ENCODE assay signal across 8 mouse cellular contexts in the genomic region with DNA sequence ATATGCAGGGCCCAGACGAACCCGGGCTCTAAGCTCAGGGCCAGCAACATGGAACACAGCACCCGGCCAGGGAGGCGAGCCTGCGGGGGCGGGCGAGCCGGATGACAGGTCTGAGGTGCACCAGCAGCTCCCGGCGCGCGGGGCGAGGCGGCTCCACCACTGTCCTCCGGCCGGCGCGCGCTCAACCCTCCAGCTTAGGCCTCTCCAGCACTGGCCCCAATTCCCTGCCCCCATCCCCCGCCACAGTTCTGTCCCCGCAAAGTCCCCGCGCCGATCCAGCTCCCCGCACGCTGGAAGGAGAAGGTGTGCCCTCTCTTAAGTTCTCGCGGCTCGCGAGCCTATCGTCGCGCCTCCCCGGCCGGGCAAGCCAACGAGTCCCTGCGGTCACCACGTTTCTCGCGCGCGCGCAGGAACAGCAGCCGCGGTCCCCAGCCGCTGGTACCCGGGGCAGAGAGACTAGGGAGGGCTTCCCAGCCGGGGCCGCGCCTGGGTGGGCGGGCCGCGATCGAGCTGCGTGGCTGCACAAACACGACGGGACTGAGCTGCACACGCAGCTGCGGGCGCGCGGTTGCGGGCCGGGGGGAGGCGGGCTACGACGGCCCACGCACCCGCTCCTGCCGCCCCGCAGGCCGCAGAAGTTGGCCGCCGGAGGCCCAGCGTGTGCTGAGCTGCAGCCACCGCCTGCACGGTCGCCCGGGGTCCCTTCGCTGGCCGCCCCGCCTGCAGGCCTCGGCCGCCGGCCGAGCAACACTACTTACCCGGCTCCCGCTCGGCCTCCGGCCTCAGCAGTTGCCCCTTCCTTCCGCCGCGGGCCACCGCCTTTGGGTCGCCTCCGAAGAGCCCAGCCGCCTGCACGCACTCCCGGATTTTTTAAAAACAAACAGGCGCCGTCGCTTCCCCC. TPM values are rescaled to one million over a fixed set of nuclear protein-coding genes. Genes with fewer than 3 reads are reported as not detected.
DNase-seq lines count a peak whose midpoint lies in the region; ATAC-seq and TF ChIP-seq lines count a peak whose summit lies in the region.

No protein-coding gene starts in this region.

- H3K4me3 ChIP-seq in cerebellum, adult 2 months (replicated peaks; ENCODE audit: insufficient read depth, low read depth, low read length), result peak overlapping the region; percentile 62
- H3K4me3 ChIP-seq in forebrain, embryonic 16.5 days (replicated peaks; ENCODE audit: low read length), result peak overlapping the region; percentile 63
- peak overlapping the region; percentile 86 for H3K4me3 ChIP-seq in hindbrain, embryonic 14.5 days (replicated peaks; ENCODE audit: low read length)
- H3K4me3 ChIP-seq in limb, embryonic 12.5 days (replicated peaks), result peak overlapping the region; percentile 78
- peak overlapping the region; percentile 83 for H3K4me3 ChIP-seq in midbrain, embryonic 11.5 days (ENCODE audit: low read depth, low read length)

- no peak for ATAC-seq in monocyte, adult 5-6 weeks (replicated peaks; ENCODE audit: insufficient number of reproducible peaks, low FRiP score, low TSS enrichment, poor library complexity, severe bottlenecking)
- ATAC-seq in forebrain, embryonic 16.5 days, result peak; percentile 59
- peak; percentile 58 for ATAC-seq in hindbrain, embryonic 14.5 days (ENCODE audit: low FRiP score)
- peak; percentile 12; the same call in 1 of the 2 replicates for ATAC-seq in limb, embryonic 12.5 days (ENCODE audit: insufficient number of reproducible peaks, insufficient read depth, low FRiP score, low TSS enrichment, low read depth)
- peak; percentile 64 for ATAC-seq in midbrain, embryonic 11.5 days (ENCODE audit: low FRiP score)

- TF ChIP-seq POLR2A in cerebellum, adult 2 months (IDR thresholded peaks at IDR 0.05; ENCODE audit: borderline replicate concordance, insufficient read depth, low read length), result no peak

- no peaks in the 10 kb centered on the region for H3K9me3 ChIP-seq in forebrain, embryonic 16.5 days (ENCODE audit: control insufficient read depth, low read length)
- H3K9me3 ChIP-seq in hindbrain, embryonic 14.5 days (ENCODE audit: control insufficient read depth, low read length), result no peaks in the 10 kb centered on the region
- no peaks in the 10 kb centered on the region for H3K9me3 ChIP-seq in limb, embryonic 12.5 days
- H3K9me3 ChIP-seq in midbrain, embryonic 11.5 days (ENCODE audit: control insufficient read depth, low read length), result no peaks in the 10 kb centered on the region

- peaks cover 26% of the 10 kb centered on the region for H3K4me1 ChIP-seq in cerebellum, adult 2 months (ENCODE audit: control insufficient read depth, insufficient read depth, low read length)
- H3K4me1 ChIP-seq in forebrain, embryonic 16.5 days (replicated peaks; ENCODE audit: control insufficient read depth, insufficient read depth, low read length), result peaks cover 51% of the 10 kb centered on the region
- H3K4me1 ChIP-seq in hindbrain, embryonic 14.5 days (replicated peaks; ENCODE audit: control insufficient read depth, insufficient read depth, low read length), result peaks cover 58% of the 10 kb centered on the region
- H3K4me1 ChIP-seq in limb, embryonic 12.5 days (replicated peaks), result peaks cover 79% of the 10 kb centered on the region
- peaks cover 41% of the 10 kb centered on the region for H3K4me1 ChIP-seq in midbrain, embryonic 11.5 days (ENCODE audit: control insufficient read depth, insufficient read depth, low read length)

- no peak for TF ChIP-seq CTCF in cerebellum, adult 2 months (IDR thresholded peaks at IDR 0.05; ENCODE audit: borderline replicate concordance, insufficient read depth, low read depth, low read length)

- no peaks in the 10 kb centered on the region for H3K36me3 ChIP-seq in forebrain, embryonic 16.5 days (ENCODE audit: control insufficient read depth, insufficient read depth)
- H3K36me3 ChIP-seq in hindbrain, embryonic 14.5 days (replicated peaks; ENCODE audit: control insufficient read depth, insufficient read depth), result no peaks in the 10 kb centered on the region
- H3K36me3 ChIP-seq in limb, embryonic 12.5 days, result no peaks in the 10 kb centered on the region
- H3K36me3 ChIP-seq in midbrain, embryonic 11.5 days (ENCODE audit: control insufficient read depth, insufficient read depth, low read length), result no peaks in the 10 kb centered on the region

- WGBS in cerebellum, adult 2 months, result under 1% methylated on average over 93 of the region's 102 CpGs
- WGBS in forebrain, embryonic 16.5 days, result 0% methylated on average over 96 of the region's 102 CpGs
- WGBS in hindbrain, embryonic 14.5 days, result 0% methylated on average over 85 of the region's 102 CpGs
- WGBS in limb, embryonic 12.5 days, result under 1% methylated on average over 99 of the region's 102 CpGs
- WGBS in midbrain, embryonic 11.5 days, result under 1% methylated on average over 88 of the region's 102 CpGs

- H3K9ac ChIP-seq in forebrain, embryonic 16.5 days (replicated peaks; ENCODE audit: low read depth, low read length), result peak overlapping the region; percentile 85
- peak overlapping the region; percentile 92 for H3K9ac ChIP-seq in hindbrain, embryonic 14.5 days
- H3K9ac ChIP-seq in limb, embryonic 12.5 days (replicated peaks), result peak overlapping the region; percentile 91
- H3K9ac ChIP-seq in midbrain, embryonic 11.5 days (ENCODE audit: low read length), result peak overlapping the region; percentile 90

- no peaks in the 10 kb centered on the region for H3K27me3 ChIP-seq in cerebellum, adult 2 months (ENCODE audit: control insufficient read depth, insufficient read depth, low read length)
- H3K27me3 ChIP-seq in forebrain, embryonic 16.5 days (replicated peaks; ENCODE audit: control insufficient read depth, insufficient read depth, low read length), result no peaks in the 10 kb centered on the region
- no peaks in the 10 kb centered on the region for H3K27me3 ChIP-seq in hindbrain, embryonic 14.5 days (ENCODE audit: control insufficient read depth, insufficient read depth, low read length)
- H3K27me3 ChIP-seq in limb, embryonic 12.5 days, result 0 out of 2 replicates have a peak, but pooled peaks cover 5% of the 10 kb centered on the region
- no peaks in the 10 kb centered on the region; the same call in 1 of the 2 replicates for H3K27me3 ChIP-seq in midbrain, embryonic 11.5 days (ENCODE audit: control insufficient read depth, insufficient read depth, low read length)

- DNase-seq in monocyte, adult 2 months (ENCODE audit: low read depth in 1 of 2, low spot score in 2 of 2), result peak; percentile 32 to 61
- DNase-seq in cerebellum, adult 2 months, result peak; percentile 68 to 76
- DNase-seq in hindbrain, embryonic 14.5 days (ENCODE audit: low spot score), result peak; percentile 70
- peak; percentile 97 for DNase-seq in midbrain, embryonic 11.5 days (ENCODE audit: low spot score, missing footprints)
- DNase-seq in spleen, postnatal 4 days (ENCODE audit: low spot score in 2 of 2), result peak; percentile 77 to 90

- H3K27ac ChIP-seq in cerebellum, adult 2 months (ENCODE audit: insufficient read depth, low read length), result peak overlapping the region; percentile 92
- H3K27ac ChIP-seq in forebrain, embryonic 16.5 days (ENCODE audit: low read length), result peak overlapping the region; percentile 77
- H3K27ac ChIP-seq in hindbrain, embryonic 14.5 days, result peak overlapping the region; percentile 95
- H3K27ac ChIP-seq in limb, embryonic 12.5 days, result peak overlapping the region; percentile 94
- peak overlapping the region; percentile 91 for H3K27ac ChIP-seq in midbrain, embryonic 11.5 days (ENCODE audit: low read depth, low read length)

- peak overlapping the region; percentile 85 for H3K4me2 ChIP-seq in forebrain, embryonic 16.5 days (ENCODE audit: low read length)
- H3K4me2 ChIP-seq in hindbrain, embryonic 14.5 days (replicated peaks), result peak overlapping the region; percentile 80
- H3K4me2 ChIP-seq in limb, embryonic 12.5 days, result peak overlapping the region; percentile 98
- H3K4me2 ChIP-seq in midbrain, embryonic 11.5 days, result peak overlapping the region; percentile 99

RNA-seq across cellular contexts. Expression of a gene that starts 25.7 kb away (rescaled TPM):
- 21.6 to 42.4 TPM (median 28.2 TPM) in 3 replicates for total RNA-seq in monocyte, adult 5-6 weeks (2017)
- 8.4 and 9.7 TPM in 2 replicates for polyA plus RNA-seq in cerebellum, adult 2 months (2012; rRNA removed)
- polyA plus RNA-seq in forebrain, embryonic 16.5 days (2015; fragmentation: Nextera tagmentation; extraction: Ambion mirVana), result 3.8 and 4.4 TPM in 2 replicates
- 4.4 and 4.8 TPM in 2 replicates for polyA plus RNA-seq in hindbrain, embryonic 14.5 days (2014; fragmentation: Nextera tagmentation; extraction: Ambion mirVana)
- 7.0 and 8.6 TPM in 2 replicates for polyA plus RNA-seq in limb, embryonic 12.5 days (2016; fragmentation: Nextera tagmentation; extraction: Ambion mirVana)
- 3.4 and 3.9 TPM in 2 replicates for polyA plus RNA-seq in midbrain, embryonic 11.5 days (2014; fragmentation: Nextera tagmentation; extraction: Ambion mirVana)

RNA-seq across cellular contexts. Expression of a gene that starts 44.7 kb away (rescaled TPM):
- total RNA-seq in monocyte, adult 5-6 weeks (2017), result 0.78 to 3.5 TPM in 2 of 3 replicates, not detected in the other
- 0.68 and 0.84 TPM in 2 replicates for polyA plus RNA-seq in cerebellum, adult 2 months (2012; rRNA removed)
- 5.3 and 7.2 TPM in 2 replicates for polyA plus RNA-seq in forebrain, embryonic 16.5 days (2015; fragmentation: Nextera tagmentation; extraction: Ambion mirVana)
- polyA plus RNA-seq in hindbrain, embryonic 14.5 days (2014; fragmentation: Nextera tagmentation; extraction: Ambion mirVana), result 3.2 and 4.1 TPM in 2 replicates
- polyA plus RNA-seq in limb, embryonic 12.5 days (2016; fragmentation: Nextera tagmentation; extraction: Ambion mirVana), result 1.2 and 1.3 TPM in 2 replicates
- 3.4 and 3.8 TPM in 2 replicates for polyA plus RNA-seq in midbrain, embryonic 11.5 days (2014; fragmentation: Nextera tagmentation; extraction: Ambion mirVana)

Comparison
In these comparisons a context has a peak if more than half of its experiments do, and no peak if none do; other contexts are left out.
1. DNase-seq: peak in every context shown above with its lines; median percentile 97 in midbrain, embryonic 11.5 days; 84 in spleen, postnatal 4 days; 72 in cerebellum, adult 2 months; 70 in hindbrain, embryonic 14.5 days; 46 in monocyte, adult 2 months.